Comparison of ENCODE assay signal across 8 mouse cellular contexts in the genomic region with DNA sequence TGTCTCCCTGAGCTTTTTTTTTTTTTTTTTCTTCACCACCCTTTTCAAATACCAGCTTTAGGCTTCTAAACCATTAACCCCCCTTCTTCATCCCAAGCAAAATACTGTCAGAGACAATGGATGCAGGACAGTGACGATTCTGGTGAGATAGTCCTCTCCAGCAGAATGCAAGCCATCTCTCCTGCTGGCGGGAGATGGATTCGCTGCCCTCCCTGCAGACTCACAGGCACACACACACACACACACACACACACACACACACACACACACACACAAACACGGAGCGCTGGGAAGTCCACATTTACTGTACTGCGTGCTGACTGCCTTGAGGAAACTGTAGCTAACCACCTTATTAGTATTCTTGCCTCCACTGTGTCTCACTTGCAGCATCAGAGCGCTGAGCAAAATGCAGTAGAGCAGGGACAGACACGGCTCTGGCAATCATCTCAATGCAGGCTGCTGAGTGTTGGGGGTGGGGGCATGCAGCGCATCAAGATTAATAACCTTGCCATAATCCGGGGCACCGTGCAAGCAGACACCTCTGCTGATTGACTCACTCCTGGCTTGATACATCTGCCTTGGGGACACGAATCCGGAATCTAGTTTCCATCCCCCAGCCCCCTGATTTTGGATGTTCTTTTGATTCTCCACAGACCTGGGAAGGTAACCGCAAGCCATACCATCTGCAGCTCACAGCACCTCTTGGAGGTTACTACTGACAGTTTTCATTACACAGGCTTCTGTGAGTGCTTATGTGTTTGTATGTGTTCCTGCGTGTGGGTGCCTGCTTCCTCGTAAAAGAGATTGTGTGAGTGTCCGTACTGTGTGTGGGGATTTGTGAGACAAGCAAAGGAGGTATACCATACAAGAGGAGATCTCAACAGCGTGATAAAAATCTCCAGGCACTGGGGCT. TPM values are rescaled to one million over a fixed set of nuclear protein-coding genes. Genes with fewer than 3 reads are reported as not detected.
DNase-seq lines count a peak whose midpoint lies in the region; ATAC-seq and TF ChIP-seq lines count a peak whose summit lies in the region.

TSS of gene Lrrc4c (plus strand) at position 783 of the 913 bp plus-strand sequence.

- H3K9me3 ChIP-seq in embryonic facial prominence, embryonic 12.5 days = no peaks in the 10 kb centered on the region
- H3K9me3 ChIP-seq in hindbrain, postnatal 0 days (ENCODE audit: low read length) = no peaks in the 10 kb centered on the region
- H3K9me3 ChIP-seq in limb, embryonic 15.5 days = no peaks in the 10 kb centered on the region

- 0 out of 2 replicates have a peak, but pooled peaks have one; percentile 15 for ATAC-seq in embryonic facial prominence, embryonic 12.5 days (ENCODE audit: insufficient number of reproducible peaks, insufficient read depth, low FRiP score, low TSS enrichment)
- ATAC-seq in hindbrain, postnatal 0 days = peak; percentile 88
- no peak for ATAC-seq in limb, embryonic 15.5 days (ENCODE audit: insufficient number of reproducible peaks, low FRiP score, low TSS enrichment, low read depth)

- no peaks in the 10 kb centered on the region; the same call in 1 of the 2 replicates for H3K27me3 ChIP-seq in kidney, adult 2 months (replicated peaks; ENCODE audit: control insufficient read depth, insufficient read depth, low read length)
- no peaks in the 10 kb centered on the region for H3K27me3 ChIP-seq in embryonic facial prominence, embryonic 12.5 days
- no peaks in the 10 kb centered on the region for H3K27me3 ChIP-seq in hindbrain, postnatal 0 days (ENCODE audit: insufficient read depth, low read length)
- H3K27me3 ChIP-seq in limb, embryonic 15.5 days = 0 out of 2 replicates have a peak, but pooled peaks cover 3% of the 10 kb centered on the region

- TF ChIP-seq POLR2A in kidney, adult 2 months (IDR thresholded peaks at IDR 0.05; ENCODE audit: low read depth, low read length) = no peak

- peak; percentile 3 to 6 for DNase-seq in kidney, postnatal 4 days
- DNase-seq in kidney, adult 2 months = no peak
- DNase-seq in hindbrain, postnatal 0 days (ENCODE audit: low spot score) = peak; percentile 70
- peak; percentile 40 to 43 for DNase-seq in right cerebral cortex, postnatal 36 days (ENCODE audit: low spot score in 2 of 2)
- DNase-seq in testis, postnatal 10 days (ENCODE audit: low spot score) = no peak
- DNase-seq in thymus, postnatal 36 days = no peak

- no peak within 1 kb of the TSS for H3K27ac ChIP-seq in kidney, adult 2 months (ENCODE audit: insufficient read depth, low read depth, low read length)
- H3K27ac ChIP-seq in embryonic facial prominence, embryonic 12.5 days = no peak within 1 kb of the TSS
- peak within 1 kb of the TSS; percentile 89 for H3K27ac ChIP-seq in hindbrain, postnatal 0 days
- H3K27ac ChIP-seq in limb, embryonic 15.5 days = no peak within 1 kb of the TSS

- WGBS in kidney, adult 2 months = 5% methylated on average over 18 of the region's 18 CpGs
- 5% methylated on average over 18 of the region's 18 CpGs for WGBS in embryonic facial prominence, embryonic 12.5 days
- 3% methylated on average over 18 of the region's 18 CpGs for WGBS in hindbrain, postnatal 0 days
- 7% methylated on average over 18 of the region's 18 CpGs for WGBS in limb, embryonic 15.5 days

- no peaks in the 10 kb centered on the region for H3K4me1 ChIP-seq in kidney, adult 2 months (ENCODE audit: control insufficient read depth, insufficient read depth, low read length)
- peaks cover 6% of the 10 kb centered on the region; the same call in 1 of the 2 replicates for H3K4me1 ChIP-seq in embryonic facial prominence, embryonic 12.5 days
- 0 out of 2 replicates have a peak, but pooled peaks cover 5% of the 10 kb centered on the region for H3K4me1 ChIP-seq in hindbrain, postnatal 0 days (ENCODE audit: insufficient read depth, low read length)
- H3K4me1 ChIP-seq in limb, embryonic 15.5 days = peaks cover 8% of the 10 kb centered on the region; the same call in 1 of the 2 replicates

- TF ChIP-seq CTCF in kidney, adult 2 months (conservative IDR thresholded peaks at IDR 0.05; ENCODE audit: insufficient read depth, insufficient read length, low read depth, low read length) = no peak
- TF ChIP-seq CTCF in hindbrain, postnatal 0 days (IDR thresholded peaks at IDR 0.05; ENCODE audit: low read depth) = peak; percentile 54

- no peak within 1 kb of the TSS for H3K4me3 ChIP-seq in kidney, adult 2 months (ENCODE audit: insufficient read depth, low read depth, low read length)
- H3K4me3 ChIP-seq in embryonic facial prominence, embryonic 12.5 days = peak within 1 kb of the TSS; percentile 31
- H3K4me3 ChIP-seq in hindbrain, postnatal 0 days (ENCODE audit: low read length) = peak within 1 kb of the TSS; percentile 46
- H3K4me3 ChIP-seq in limb, embryonic 15.5 days = peak within 1 kb of the TSS; percentile 26

- peak within 1 kb of the TSS; percentile 65 for H3K4me2 ChIP-seq in embryonic facial prominence, embryonic 12.5 days (replicated peaks)
- H3K4me2 ChIP-seq in hindbrain, postnatal 0 days (ENCODE audit: low read depth, low read length) = peak within 1 kb of the TSS; percentile 63
- H3K4me2 ChIP-seq in limb, embryonic 15.5 days = peak within 1 kb of the TSS; percentile 45

- H3K9ac ChIP-seq in embryonic facial prominence, embryonic 12.5 days = peak within 1 kb of the TSS; percentile 30; the same call in 1 of the 2 replicates
- H3K9ac ChIP-seq in hindbrain, postnatal 0 days (replicated peaks; ENCODE audit: low read length) = peak within 1 kb of the TSS; percentile 58
- no peak within 1 kb of the TSS for H3K9ac ChIP-seq in limb, embryonic 15.5 days

- H3K36me3 ChIP-seq in kidney, adult 2 months (ENCODE audit: control insufficient read depth, insufficient read depth, low read length) = no peaks in the 10 kb centered on the region
- H3K36me3 ChIP-seq in embryonic facial prominence, embryonic 12.5 days = no peaks in the 10 kb centered on the region
- no peaks in the 10 kb centered on the region for H3K36me3 ChIP-seq in hindbrain, postnatal 0 days (ENCODE audit: insufficient read depth, low read length)
- no peaks in the 10 kb centered on the region for H3K36me3 ChIP-seq in limb, embryonic 15.5 days

RNA-seq across cellular contexts. Expression of gene Lrrc4c, which starts in this region (rescaled TPM):
- polyA plus RNA-seq in kidney, adult 2 months (2012; rRNA removed) = 0.10 and 0.23 TPM in 2 replicates
- 4.0 and 4.8 TPM in 2 replicates for polyA plus RNA-seq in embryonic facial prominence, embryonic 12.5 days (2016; fragmentation: Nextera tagmentation; extraction: Ambion mirVana)
- total RNA-seq in hindbrain, postnatal 0 days (2014; rRNA removed) = 48.7 and 52.0 TPM in 2 replicates
- polyA plus RNA-seq in hindbrain, postnatal 0 days (2015; fragmentation: Nextera tagmentation; extraction: Ambion mirVana) = 39.0 and 41.5 TPM in 2 replicates
- polyA plus RNA-seq in limb, embryonic 15.5 days (2015; fragmentation: Nextera tagmentation; extraction: Ambion mirVana) = 2.0 and 2.3 TPM in 2 replicates

Comparison
In these comparisons a context has a peak if more than half of its experiments do, and no peak if none do; other contexts are left out.
1. DNase-seq: peak in kidney, postnatal 4 days (2 of 2), hindbrain, postnatal 0 days (single experiment) and right cerebral cortex, postnatal 36 days (2 of 2); none in kidney, adult 2 months (single experiment), testis, postnatal 10 days (single experiment) and thymus, postnatal 36 days (0 of 2).
2. Peak in every context shown above with its lines, with median percentiles within 50 percentile points of each other: H3K4me2 ChIP-seq.